Mouse (Mus musculus) spleen, adult 2 months (tissue): ENCODE data around the gene Bcor.

Experiments
- CTCF ChIP-seq: fragments of 200-500 bp; IDR thresholded peaks from 2 replicates; pipeline ENCODE4 v1.5.1; 2011; ENCODE audit warnings: mild to moderate bottlenecking, inconsistent platforms; ENCODE audit not compliant: insufficient read depth, insufficient read length, insufficient replicate concordance; ENCODE audit errors: extremely low read depth
- POLR2A ChIP-seq: fragments of 200-500 bp; IDR thresholded peaks from 2 replicates; pipeline ENCODE4 v1.6.1; 2011; ENCODE audit warnings: low read depth, low read length, inconsistent platforms

- TF ChIP-seq CTCF, result no peak
- TF ChIP-seq POLR2A, result no peak
Measured at GRCm38 (mm10) chrX:12153141-12154095, 6.7 kb downstream of the Bcor start.
